ENCODE assay signal across 9 mouse cellular contexts in the genomic region with DNA sequence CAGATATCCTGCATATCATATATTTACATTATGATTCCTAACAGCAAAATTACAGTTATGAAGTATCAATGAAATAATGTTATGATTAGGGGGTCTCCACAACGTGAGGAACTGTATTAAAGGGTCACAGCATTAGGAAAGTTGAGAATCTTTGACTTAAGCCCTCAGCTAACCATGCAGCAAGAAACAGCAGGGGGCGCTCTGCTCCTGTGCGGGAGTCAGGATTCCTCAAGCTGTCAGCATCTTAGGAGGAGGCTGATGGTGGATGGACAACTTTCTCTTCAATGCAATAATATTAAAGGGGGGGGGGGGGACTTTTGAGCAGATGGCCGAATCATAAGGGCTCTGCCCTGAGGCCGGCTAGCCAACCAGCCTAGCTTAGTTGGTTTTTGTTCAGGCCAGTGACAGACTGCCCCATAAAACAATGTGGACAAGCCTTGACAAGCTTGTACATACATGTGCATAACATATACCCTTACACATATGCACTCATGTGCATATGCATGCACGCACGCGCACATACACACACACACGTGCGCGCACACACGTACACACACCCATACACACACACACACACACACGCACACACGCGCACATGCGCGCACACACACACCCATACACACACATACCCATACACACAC. TPM values are rescaled to one million over a fixed set of nuclear protein-coding genes. Genes with fewer than 3 reads are reported as not detected.
DNase-seq lines count a peak whose midpoint lies in the region; ATAC-seq lines count a peak whose summit lies in the region.
"Had no signal": no experiment of that assay in that cellular context is flagged by ENCODE, and none has a peak within 500 bp of the region (broad histone marks: within the 10 kb centered on the region; RNA-seq: fewer than 3 reads in every experiment).

No protein-coding gene starts in this region.

- H3K4me2 ChIP-seq in liver, embryonic 11.5 days: no peak overlapping the region
- H3K4me2 ChIP-seq: heart, embryonic 15.5 days had no signal

- H3K4me1 ChIP-seq in liver, embryonic 11.5 days (replicated peaks; ENCODE audit: control insufficient read depth, insufficient read depth, low read length): no peaks in the 10 kb centered on the region

- H3K9me3 ChIP-seq in liver, embryonic 11.5 days (ENCODE audit: control insufficient read depth, low read length): no peaks in the 10 kb centered on the region
- H3K9me3 ChIP-seq: heart, embryonic 15.5 days had no signal

- no peak overlapping the region for H3K9ac ChIP-seq in liver, embryonic 11.5 days (ENCODE audit: low read depth, low read length)
- H3K9ac ChIP-seq: heart, embryonic 15.5 days had no signal

- peak; percentile 48 for DNase-seq in ovary, postnatal 14 days (ENCODE audit: low spot score)
- no peak for DNase-seq in ovary, adult 18-20 months (ENCODE audit: low spot score)
- peak; percentile 74 for DNase-seq in ZHBTc4 (ENCODE audit: low read depth, low spot score)
- peak; percentile 89 to 94 for DNase-seq in cerebellum, postnatal 14 days
- DNase-seq in liver, embryonic 11.5 days (ENCODE audit: low spot score): peak; percentile 50
- DNase-seq in right cerebral cortex, adult 2 months (ENCODE audit: low spot score in 2 of 2): peak; percentile 75 to 82

- H3K27me3 ChIP-seq in liver, embryonic 11.5 days (replicated peaks; ENCODE audit: control insufficient read depth, insufficient read depth, low read length): no peaks in the 10 kb centered on the region; the same call in 1 of the 2 replicates

- 0 out of 2 replicates have a peak, but pooled peaks have one; percentile 35 for ATAC-seq in granulocyte monocyte progenitor cell, adult 5-6 weeks (replicated peaks; ENCODE audit: poor library complexity, severe bottlenecking)
- no peak for ATAC-seq in liver, embryonic 11.5 days (replicated peaks; ENCODE audit: low FRiP score)

- H3K27ac ChIP-seq in liver, embryonic 11.5 days (ENCODE audit: low read depth, low read length): no peak overlapping the region
- H3K27ac ChIP-seq: heart, embryonic 15.5 days had no signal

- no peak overlapping the region for H3K4me3 ChIP-seq in liver, embryonic 11.5 days (ENCODE audit: low read depth, low read length)
- H3K4me3 ChIP-seq: heart, embryonic 15.5 days had no signal

- 74% methylated on average over 17 of the region's 17 CpGs for WGBS in liver, embryonic 11.5 days

- H3K36me3 ChIP-seq in liver, embryonic 11.5 days (ENCODE audit: control insufficient read depth, insufficient read depth, low read length): no peaks in the 10 kb centered on the region
- H3K36me3 ChIP-seq: heart, embryonic 15.5 days had no signal

RNA-seq across cellular contexts. Expression of gene Ubl4b, which starts 4.3 kb away (rescaled TPM):
- total RNA-seq in granulocyte monocyte progenitor cell, adult 5-6 weeks (2014; fragmentation: Nextera tagmentation): not detected in 2 replicates
- not detected in 2 replicates for total RNA-seq in granulocyte monocyte progenitor cell, adult 5-6 weeks (2017)
- polyA plus RNA-seq in liver, embryonic 11.5 days (2014; fragmentation: Nextera tagmentation; extraction: Ambion mirVana): not detected in 2 replicates
- total RNA-seq: neutrophil, adult 5-6 weeks had no signal
- polyA plus RNA-seq: heart, embryonic 15.5 days had no signal

RNA-seq across cellular contexts. Expression of gene Slc6a17, which starts 32.7 kb away (rescaled TPM):
- not detected in 2 replicates for total RNA-seq in granulocyte monocyte progenitor cell, adult 5-6 weeks (2014; fragmentation: Nextera tagmentation)
- not detected in 2 replicates for total RNA-seq in granulocyte monocyte progenitor cell, adult 5-6 weeks (2017)
- polyA plus RNA-seq in liver, embryonic 11.5 days (2014; fragmentation: Nextera tagmentation; extraction: Ambion mirVana): 0.91 and 2.0 TPM in 2 replicates

RNA-seq across cellular contexts. Expression of gene Alx3, which starts 44.3 kb away (rescaled TPM):
- not detected in 2 replicates for total RNA-seq in granulocyte monocyte progenitor cell, adult 5-6 weeks (2014; fragmentation: Nextera tagmentation)
- total RNA-seq in granulocyte monocyte progenitor cell, adult 5-6 weeks (2017): not detected in 2 replicates
- polyA plus RNA-seq in liver, embryonic 11.5 days (2014; fragmentation: Nextera tagmentation; extraction: Ambion mirVana): 5.6 and 5.8 TPM in 2 replicates
- total RNA-seq: neutrophil, adult 5-6 weeks had no signal
